Mouse (Mus musculus) hindbrain, embryonic 13.5 days (tissue): ENCODE results near the gene Nucb1. TPM values are rescaled to one million over a fixed set of nuclear protein-coding genes. Genes with fewer than 3 reads are reported as not detected.
"Not testable (repeated sequence)": the region's sequence is repeated elsewhere in the genome, so short reads cannot be mapped to it uniquely, and the experiment has no call there.

Source experiments
- ATAC-seq: fragments of 200-750 bp; cut with Nextera tagmentation; 2 replicates; pipeline ENCODE4 v1.8.0; 2017; ENCODE audit warnings: moderate TSS enrichment; ENCODE audit not compliant: low FRiP score
- H3K27ac ChIP-seq: fragments of 300-500 bp; sonication (generic); 2 replicates; pipeline ENCODE4 v1.5.1; 2015; ENCODE audit warnings: inconsistent platforms, mild to moderate bottlenecking, moderate library complexity
- H3K27me3 ChIP-seq: fragments of 300-500 bp; sonication (generic); 2 replicates; pipeline ENCODE4 v1.6.1; 2015; ENCODE audit warnings: mild to moderate bottlenecking, inconsistent platforms
- H3K36me3 ChIP-seq: fragments of 300-500 bp; sonication (generic); 2 replicates; pipeline ENCODE4 v1.6.1; 2015; ENCODE audit warnings: mild to moderate bottlenecking, inconsistent platforms
- H3K4me1 ChIP-seq: fragments of 300-500 bp; sonication (generic); replicated peaks from 2 replicates; pipeline ENCODE4 v1.6.1; 2015; ENCODE audit warnings: inconsistent platforms
- H3K4me2 ChIP-seq: fragments of 300-500 bp; sonication (generic); 2 replicates; pipeline ENCODE4 v1.6.1; 2015; ENCODE audit warnings: inconsistent platforms, mild to moderate bottlenecking, moderate library complexity
- H3K4me3 ChIP-seq: fragments of 300-500 bp; sonication (generic); 2 replicates; pipeline ENCODE4 v1.5.1; 2015; ENCODE audit warnings: mild to moderate bottlenecking, inconsistent platforms
- H3K9ac ChIP-seq: fragments of 300-500 bp; sonication (generic); 2 replicates; pipeline ENCODE4 v1.6.1; 2015; ENCODE audit warnings: mild to moderate bottlenecking, inconsistent platforms
- H3K9me3 ChIP-seq: fragments of 300-500 bp; sonication (generic); 2 replicates; pipeline ENCODE4 v1.6.1; 2016; ENCODE audit warnings: inconsistent platforms
- WGBS: fragments of 180-500 bp; shearing (Covaris S2); methylation state at CpG from one replicate; pipeline ENCODE4 v1.1.7; 2015; 5-methylcytosine and 5-hydroxymethylcytosine counted together
- polyA plus RNA-seq: library from polyadenylated mRNA; unstranded; fragments of >200 nt; fragmentation: Nextera tagmentation; extraction: Ambion mirVana; gene quantifications from 2 replicates; pipeline ENCODE4 v1.2.1, GENCODE M21; 2015

Gene Nucb1
- polyA plus RNA-seq, 1 experiment from 2014 or later = 121 TPM

GRCm38 (mm10) chr7:45463987-45464778 lies 46.0 kb downstream of the Nucb1 start:
- Histone ChIP-seq H3K36me3 (peaks cover 33% of the 10 kb centered on the region), H3K4me1 (peaks cover 45% of the 10 kb centered on the region), H3K4me2 (no peak overlapping the region), H3K27me3 (no peaks in the 10 kb centered on the region), H3K9me3 (no peaks in the 10 kb centered on the region), H3K4me3 (no peak overlapping the region), H3K9ac (no peak overlapping the region), H3K27ac (no peak overlapping the region)
- 97% methylated on average over 7 of the region's 7 CpGs for WGBS
- no peak for ATAC-seq

DNA sequence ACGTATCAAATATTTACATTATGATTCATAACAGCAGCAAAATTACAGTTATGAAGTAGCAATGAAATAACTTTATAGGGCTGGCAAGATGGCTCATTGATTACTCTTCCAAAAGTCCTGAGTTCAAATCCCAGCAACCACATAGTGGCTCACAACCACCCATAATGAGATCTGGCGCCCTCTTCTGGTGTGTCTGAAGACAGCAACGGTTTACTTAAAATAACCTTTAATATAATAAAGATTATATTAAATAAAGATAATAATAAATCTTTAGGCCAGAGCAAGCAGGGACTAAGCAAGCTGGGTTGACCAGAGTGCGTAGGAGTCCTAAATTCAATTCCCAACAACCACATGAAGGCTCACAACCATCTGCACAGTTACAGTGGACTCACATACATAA lies 47.3 kb downstream of the Nucb1 start:
- not testable (repeated sequence) for H3K9ac ChIP-seq, H3K4me2 ChIP-seq, H3K27me3 ChIP-seq, H3K4me3 ChIP-seq, ATAC-seq, H3K27ac ChIP-seq, H3K9me3 ChIP-seq
- WGBS = 74% methylated on average over 4 of the region's 4 CpGs
- peaks cover 38% of the 10 kb centered on the region for H3K36me3 ChIP-seq
- peaks cover 51% of the 10 kb centered on the region for H3K4me1 ChIP-seq

DNA sequence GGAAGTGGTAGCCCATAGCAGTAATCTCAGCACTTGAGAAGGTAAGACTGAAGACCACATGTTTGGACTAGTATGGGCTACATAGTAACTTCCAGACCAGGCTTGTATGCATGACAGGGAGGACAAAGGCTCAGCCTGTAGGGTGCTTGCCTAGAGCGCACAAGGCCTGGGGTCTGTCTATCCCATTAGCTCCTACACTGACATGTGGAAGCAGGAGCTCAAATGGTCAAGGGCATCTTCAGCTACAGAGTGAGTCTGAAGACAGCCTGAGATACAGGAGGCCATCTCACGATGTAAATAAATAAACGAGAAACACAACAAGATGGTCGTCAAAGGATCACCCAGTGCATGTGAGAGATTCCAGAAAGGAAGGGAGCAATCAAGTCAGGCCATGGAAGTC lies 47.9 kb downstream of the Nucb1 start:
- ATAC-seq = no peak
- Histone ChIP-seq H3K9ac (no peak overlapping the region), H3K9me3 (no peaks in the 10 kb centered on the region), H3K4me3 (no peak overlapping the region), H3K4me1 (peaks cover 56% of the 10 kb centered on the region), H3K36me3 (peaks cover 44% of the 10 kb centered on the region), H3K4me2 (no peak overlapping the region), H3K27ac (no peak overlapping the region), H3K27me3 (no peaks in the 10 kb centered on the region)
- WGBS = 91% methylated on average over 4 of the region's 4 CpGs

GRCm38 (mm10) chr7:45461781-45462180 lies 48.4 kb downstream of the Nucb1 start:
- Histone ChIP-seq H3K9ac (0 out of 2 replicates have a peak overlapping the region, but pooled peaks have one; percentile 1), H3K27me3 (no peaks in the 10 kb centered on the region), H3K4me2 (no peak overlapping the region), H3K36me3 (peaks cover 49% of the 10 kb centered on the region), H3K4me1 (peaks cover 58% of the 10 kb centered on the region), H3K27ac (peak overlapping the region; percentile 90), H3K4me3 (no peak overlapping the region), H3K9me3 (no peaks in the 10 kb centered on the region)
- 92% methylated on average over 4 of the region's 4 CpGs for WGBS
- ATAC-seq = no peak

DNA sequence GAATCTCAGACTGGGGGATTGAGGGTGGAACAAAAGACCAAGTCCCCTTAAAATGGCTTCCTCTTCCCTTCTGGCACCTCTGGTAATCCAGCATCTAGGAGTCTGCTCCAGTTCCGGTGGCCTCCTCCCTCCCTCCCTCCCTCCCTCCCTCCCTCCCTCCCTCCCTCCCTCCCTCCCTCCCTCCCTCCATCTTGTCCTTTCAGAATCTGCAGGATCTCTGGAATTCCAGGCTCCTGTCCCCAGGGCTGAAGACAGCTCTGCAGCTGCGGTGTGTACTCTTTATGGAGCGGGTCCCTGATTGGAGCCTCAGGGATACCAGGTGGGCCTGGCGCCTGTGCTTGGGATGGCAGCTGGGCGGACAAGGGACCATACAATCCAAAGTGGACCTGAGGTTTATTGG lies 48.9 kb downstream of the Nucb1 start:
- Histone ChIP-seq H3K36me3 (peaks cover 54% of the 10 kb centered on the region), H3K4me1 (peaks cover 61% of the 10 kb centered on the region), H3K9me3 (no peaks in the 10 kb centered on the region), H3K27ac (peak overlapping the region; percentile 90), H3K27me3 (no peaks in the 10 kb centered on the region), H3K4me3 (no peak overlapping the region), H3K4me2 (peak overlapping the region; percentile 57; the same call in 1 of the 2 replicates), H3K9ac (0 out of 2 replicates have a peak overlapping the region, but pooled peaks have one; percentile 1)
- ATAC-seq = no peak
- WGBS = 40% methylated on average over 5 of the region's 5 CpGs

DNA sequence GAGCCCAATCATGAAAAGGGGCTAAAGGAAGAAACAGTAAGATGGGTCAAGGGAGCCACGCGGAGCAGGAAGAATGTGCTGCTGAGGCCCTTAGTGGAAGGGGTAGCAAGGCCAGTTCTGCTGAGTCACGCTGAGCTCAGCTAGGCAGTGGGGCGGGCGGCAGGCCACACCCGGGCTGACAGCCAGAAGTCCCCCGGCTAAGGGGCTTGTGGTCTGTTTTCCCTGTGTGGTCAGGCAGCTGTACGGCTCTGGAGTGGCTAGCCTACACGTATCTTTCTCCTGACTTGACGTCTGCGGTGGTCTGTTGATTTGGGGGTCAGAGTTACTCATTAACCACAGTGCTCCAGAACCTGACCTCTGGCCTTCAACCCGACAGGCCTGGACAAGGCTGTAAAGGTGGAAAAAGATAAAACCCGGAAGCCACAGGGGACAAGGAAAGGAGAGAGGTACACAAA lies 49.3 kb downstream of the Nucb1 start:
- Histone ChIP-seq H3K4me3 (peak overlapping the region; percentile 86; the same call in 1 of the 2 replicates), H3K27ac (peak overlapping the region; percentile 90), H3K27me3 (no peaks in the 10 kb centered on the region), H3K36me3 (peaks cover 58% of the 10 kb centered on the region), H3K9me3 (no peaks in the 10 kb centered on the region), H3K4me2 (peak overlapping the region; percentile 57), H3K4me1 (peaks cover 57% of the 10 kb centered on the region), H3K9ac (peak overlapping the region; percentile 62; the same call in 1 of the 2 replicates)
- no peak for ATAC-seq
- WGBS = 27% methylated on average over 13 of the region's 13 CpGs

DNA sequence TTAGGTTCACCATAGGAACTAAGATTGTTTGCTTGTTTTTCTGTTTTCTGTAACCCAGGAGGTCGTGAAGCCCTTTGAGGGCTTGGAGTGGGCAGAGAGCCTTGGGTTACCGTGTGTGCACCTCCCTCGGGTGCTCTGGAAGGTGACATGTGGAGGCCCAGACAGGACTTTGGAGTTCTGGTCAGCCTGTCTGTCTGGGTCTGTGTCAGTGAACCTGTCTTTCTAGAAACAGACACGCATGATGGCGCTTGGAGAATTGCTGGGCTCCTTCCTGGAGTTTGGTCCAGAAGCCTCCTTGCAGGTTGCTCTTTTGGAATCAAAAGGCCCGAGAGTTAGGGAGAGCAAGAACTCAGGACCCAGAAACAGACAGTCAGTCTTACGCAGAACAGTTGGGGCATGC lies 49.8 kb downstream of the Nucb1 start:
- H3K27ac ChIP-seq = peak overlapping the region; percentile 90
- H3K9me3 ChIP-seq = no peaks in the 10 kb centered on the region
- H3K4me3 ChIP-seq = peak overlapping the region; percentile 86
- peak overlapping the region; percentile 57 for H3K4me2 ChIP-seq
- peaks cover 52% of the 10 kb centered on the region for H3K4me1 ChIP-seq
- H3K36me3 ChIP-seq = peaks cover 59% of the 10 kb centered on the region
- H3K9ac ChIP-seq = peak overlapping the region; percentile 62
- WGBS = 76% methylated on average over 7 of the region's 7 CpGs
- H3K27me3 ChIP-seq = no peaks in the 10 kb centered on the region
- no peak for ATAC-seq

DNA sequence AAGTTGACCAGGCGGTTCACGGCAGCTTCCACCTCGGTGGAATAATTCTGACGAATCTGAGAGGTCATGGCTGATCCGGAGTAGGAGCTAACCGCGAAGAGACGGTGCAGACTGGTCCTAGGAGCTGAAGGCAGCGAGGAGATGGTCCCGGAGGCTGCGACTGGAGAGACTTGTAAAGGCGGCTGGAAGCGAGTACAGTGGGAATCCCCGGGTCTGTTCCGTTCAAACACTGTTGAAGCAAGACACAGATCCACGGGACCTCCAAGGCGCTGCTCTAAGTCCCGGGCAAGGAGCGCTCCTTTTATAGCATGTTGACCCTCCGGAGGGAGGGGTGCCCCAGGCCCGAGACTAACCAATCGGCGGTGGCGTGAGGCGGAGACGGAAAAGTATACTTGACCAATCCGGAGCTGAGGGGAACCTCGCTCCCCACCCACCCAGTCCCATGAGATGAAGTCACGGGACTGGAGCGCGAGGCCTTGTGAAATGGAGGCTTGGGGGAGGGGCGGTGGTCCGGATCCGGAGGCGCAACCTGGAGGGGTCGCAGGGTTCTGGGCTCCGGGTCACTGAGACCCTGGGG lies 50.6 kb downstream of the Nucb1 start, which contains the start of gene Ftl1:
Ftl1 (minus strand) TSS at position 321 of the 577 bp plus-strand sequence.
- ATAC-seq = peak; percentile 96
- Histone ChIP-seq H3K36me3 (peaks cover 59% of the 10 kb centered on the region), H3K4me2 (peak within 1 kb of the TSS; percentile 98), H3K27ac (peak within 1 kb of the TSS; percentile 97), H3K4me1 (peaks cover 45% of the 10 kb centered on the region), H3K9ac (peak within 1 kb of the TSS; percentile 95), H3K4me3 (peak within 1 kb of the TSS; percentile 86)
- H3K9me3 ChIP-seq, H3K27me3 ChIP-seq: not testable (repeated sequence)
- under 1% methylated on average over 26 of the region's 37 CpGs for WGBS

GRCm38 (mm10) chr7:45458748-45459563 lies 51.2 kb downstream of the Nucb1 start:
- peak overlapping the region; percentile 97 for H3K27ac ChIP-seq
- H3K9ac ChIP-seq = peak overlapping the region; percentile 95
- peaks cover 60% of the 10 kb centered on the region for H3K36me3 ChIP-seq
- peak; percentile 77 for ATAC-seq
- H3K9me3 ChIP-seq = no peaks in the 10 kb centered on the region
- H3K4me1 ChIP-seq = peaks cover 40% of the 10 kb centered on the region
- no peaks in the 10 kb centered on the region for H3K27me3 ChIP-seq
- peak overlapping the region; percentile 86 for H3K4me3 ChIP-seq
- H3K4me2 ChIP-seq = peak overlapping the region; percentile 98
- under 1% methylated on average over 41 of the region's 43 CpGs for WGBS

DNA sequence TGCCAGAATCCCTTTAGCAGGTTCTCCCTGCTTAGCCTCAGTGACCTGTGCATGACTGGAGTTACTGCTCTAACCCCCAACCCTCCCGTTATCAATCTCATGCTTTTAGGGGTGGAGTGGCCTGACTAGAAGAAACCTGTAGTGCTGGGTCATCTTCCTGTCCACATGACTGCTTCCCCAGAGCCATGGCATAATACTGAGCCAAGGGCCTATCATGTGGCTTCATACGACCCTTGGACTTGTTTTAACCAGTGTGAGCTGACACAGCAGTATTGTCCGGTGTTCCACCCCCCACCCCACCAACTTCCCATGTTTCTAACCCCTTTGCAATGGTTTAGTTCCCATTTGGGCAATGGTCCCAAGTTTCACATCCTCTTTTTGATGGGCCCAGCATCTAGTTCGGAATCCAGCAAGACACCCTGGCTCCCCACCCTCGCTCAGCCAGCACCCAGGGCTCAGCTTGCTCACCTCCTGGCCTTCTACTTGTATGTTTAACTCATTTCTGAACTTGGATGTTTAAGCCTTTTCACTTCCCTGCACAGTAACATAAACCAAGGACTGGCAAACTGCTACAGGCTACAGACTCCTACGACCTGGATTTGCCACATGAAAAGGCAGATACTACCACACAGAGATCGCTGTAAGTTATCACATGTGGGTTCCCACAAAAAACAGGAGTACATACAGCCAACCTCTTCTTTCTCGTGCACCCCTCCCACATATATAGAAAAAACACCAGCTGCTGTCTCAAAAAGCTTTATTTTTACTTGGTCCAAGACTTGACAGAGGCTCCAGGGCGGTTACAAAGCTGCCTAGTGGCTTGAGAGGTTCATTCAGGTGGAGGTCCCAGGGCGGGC lies 52.8 kb downstream of the Nucb1 start:
- H3K27ac ChIP-seq = peak overlapping the region; percentile 97
- peak overlapping the region; percentile 95 for H3K9ac ChIP-seq
- no peaks in the 10 kb centered on the region for H3K9me3 ChIP-seq
- H3K4me3 ChIP-seq = peak overlapping the region; percentile 86
- H3K36me3 ChIP-seq = peaks cover 54% of the 10 kb centered on the region
- WGBS = 71% methylated on average over 10 of the region's 10 CpGs
- peaks cover 40% of the 10 kb centered on the region for H3K4me1 ChIP-seq
- no peak for ATAC-seq
- H3K27me3 ChIP-seq = no peaks in the 10 kb centered on the region
- peak overlapping the region; percentile 98 for H3K4me2 ChIP-seq

- 56% methylated on average over 9 of the region's 9 CpGs for WGBS
- ATAC-seq = no peak
- no peaks in the 10 kb centered on the region for H3K9me3 ChIP-seq
- peak overlapping the region; percentile 98 for H3K4me2 ChIP-seq
- peak overlapping the region; percentile 86 for H3K4me3 ChIP-seq
- H3K9ac ChIP-seq = peak overlapping the region; percentile 95
- H3K36me3 ChIP-seq = peaks cover 57% of the 10 kb centered on the region
- peak overlapping the region; percentile 97 for H3K27ac ChIP-seq
- peaks cover 37% of the 10 kb centered on the region for H3K4me1 ChIP-seq
- no peaks in the 10 kb centered on the region for H3K27me3 ChIP-seq
Measured at GRCm38 (mm10) chr7:45456721-45457203, 53.4 kb downstream of the Nucb1 start.
